Mouse (Mus musculus): Measurements from ENCODE around the gene Yif1a. TPM values are rescaled to one million over a fixed set of nuclear protein-coding genes. Genes with fewer than 3 reads are reported as not detected.
"Not testable (repeated sequence)": the region's sequence is repeated elsewhere in the genome, so short reads cannot be mapped to it uniquely, and the experiment has no call there.

Gene Yif1a
- polyA plus RNA-seq, 1 experiment from 2014 or later, result 80.6 TPM

- peak; percentile 84 for DNase-seq (ENCODE audit: low spot score, missing footprints)
- no peak for ATAC-seq (ENCODE audit: low FRiP score)
- Histone ChIP-seq H3K27me3 (ENCODE audit: control insufficient read depth, insufficient read depth, low read length) (peaks cover 23% of the 10 kb centered on the region), H3K4me2 (no peak overlapping the region), H3K4me3 (ENCODE audit: low read depth, low read length) (no peak overlapping the region), H3K9ac (ENCODE audit: low read length) (no peak overlapping the region), H3K36me3 (ENCODE audit: control insufficient read depth, insufficient read depth, low read length) (no peaks in the 10 kb centered on the region), H3K27ac (ENCODE audit: low read depth, low read length) (no peak overlapping the region), H3K9me3 (ENCODE audit: control insufficient read depth, low read length) (no peaks in the 10 kb centered on the region), H3K4me1 (ENCODE audit: control insufficient read depth, insufficient read depth, low read length) (peaks cover 14% of the 10 kb centered on the region)
- 48% methylated on average over 5 of the region's 5 CpGs for WGBS
These were observed 14.8 kb upstream of the Yif1a start for GRCm38 (mm10) chr19:5073518-5073917.

GRCm38 (mm10) chr19:5079279-5079678 lies 9.1 kb upstream of the Yif1a start:
- H3K9me3 ChIP-seq (ENCODE audit: control insufficient read depth, low read length), result no peaks in the 10 kb centered on the region
- ATAC-seq (ENCODE audit: low FRiP score) (no peak), DNase-seq (ENCODE audit: low spot score, missing footprints) (no peak)
- no peak overlapping the region for H3K27ac ChIP-seq (ENCODE audit: low read depth, low read length)
- H3K9ac ChIP-seq (ENCODE audit: low read length), result no peak overlapping the region
- H3K36me3 ChIP-seq (ENCODE audit: control insufficient read depth, insufficient read depth, low read length), result no peaks in the 10 kb centered on the region
- H3K27me3 ChIP-seq (ENCODE audit: control insufficient read depth, insufficient read depth, low read length), result peaks cover 33% of the 10 kb centered on the region
- no peak overlapping the region for H3K4me3 ChIP-seq (ENCODE audit: low read depth, low read length)
- no peaks in the 10 kb centered on the region for H3K4me1 ChIP-seq (ENCODE audit: control insufficient read depth, insufficient read depth, low read length)
- WGBS, result 89% methylated on average over 1 of the region's 1 CpGs
- no peak overlapping the region for H3K4me2 ChIP-seq

- no peak for DNase-seq (ENCODE audit: low spot score, missing footprints)
- H3K4me1 ChIP-seq (ENCODE audit: control insufficient read depth, insufficient read depth, low read length), result peaks cover 8% of the 10 kb centered on the region; the same call in 1 of the 2 replicates
- H3K4me3 ChIP-seq (ENCODE audit: low read depth, low read length), result no peak overlapping the region
- H3K9me3 ChIP-seq (ENCODE audit: control insufficient read depth, low read length), result no peaks in the 10 kb centered on the region
- no peak overlapping the region for H3K9ac ChIP-seq (ENCODE audit: low read length)
- H3K36me3 ChIP-seq (ENCODE audit: control insufficient read depth, insufficient read depth, low read length), result no peaks in the 10 kb centered on the region
- no peak overlapping the region for H3K27ac ChIP-seq (ENCODE audit: low read depth, low read length)
- WGBS, result 70% methylated on average over 18 of the region's 18 CpGs
- ATAC-seq (ENCODE audit: low FRiP score), result no peak
- peaks cover 55% of the 10 kb centered on the region for H3K27me3 ChIP-seq (ENCODE audit: control insufficient read depth, insufficient read depth, low read length)
- no peak overlapping the region for H3K4me2 ChIP-seq
These were observed 6.3 kb upstream of the Yif1a start for GRCm38 (mm10) chr19:5082005-5082404.

GRCm38 (mm10) chr19:5082596-5082995 lies 5.7 kb upstream of the Yif1a start:
- no peaks in the 10 kb centered on the region for H3K36me3 ChIP-seq (ENCODE audit: control insufficient read depth, insufficient read depth, low read length)
- no peak for DNase-seq (ENCODE audit: low spot score, missing footprints)
- H3K4me2 ChIP-seq, result no peak overlapping the region
- H3K4me3 ChIP-seq (ENCODE audit: low read depth, low read length), result no peak overlapping the region
- peaks cover 55% of the 10 kb centered on the region for H3K27me3 ChIP-seq (ENCODE audit: control insufficient read depth, insufficient read depth, low read length)
- no peak overlapping the region for H3K9ac ChIP-seq (ENCODE audit: low read length)
- no peak overlapping the region for H3K27ac ChIP-seq (ENCODE audit: low read depth, low read length)
- no peaks in the 10 kb centered on the region for H3K9me3 ChIP-seq (ENCODE audit: control insufficient read depth, low read length)
- ATAC-seq (ENCODE audit: low FRiP score), result no peak
- WGBS, result 71% methylated on average over 24 of the region's 24 CpGs
- H3K4me1 ChIP-seq (ENCODE audit: control insufficient read depth, insufficient read depth, low read length), result peaks cover 13% of the 10 kb centered on the region

- DNase-seq (ENCODE audit: low spot score, missing footprints) (no peak), ATAC-seq (ENCODE audit: low FRiP score) (no peak)
- Histone ChIP-seq H3K4me3 (ENCODE audit: low read depth, low read length) (no peak overlapping the region), H3K4me2 (no peak overlapping the region), H3K27ac (ENCODE audit: low read depth, low read length) (no peak overlapping the region), H3K27me3 (ENCODE audit: control insufficient read depth, insufficient read depth, low read length) (peaks cover 55% of the 10 kb centered on the region), H3K4me1 (ENCODE audit: control insufficient read depth, insufficient read depth, low read length) (peaks cover 18% of the 10 kb centered on the region), H3K9ac (ENCODE audit: low read length) (no peak overlapping the region), H3K9me3 (ENCODE audit: control insufficient read depth, low read length) (no peaks in the 10 kb centered on the region), H3K36me3 (ENCODE audit: control insufficient read depth, insufficient read depth, low read length) (no peaks in the 10 kb centered on the region)
- 64% methylated on average over 3 of the region's 3 CpGs for WGBS
These were observed 4.1 kb upstream of the Yif1a start for GRCm38 (mm10) chr19:5083961-5084833.

- DNase-seq (ENCODE audit: low spot score, missing footprints), result no peak
- 7% methylated on average over 15 of the region's 15 CpGs for WGBS
- no peaks in the 10 kb centered on the region for H3K9me3 ChIP-seq (ENCODE audit: control insufficient read depth, low read length)
- peak overlapping the region; percentile 55 for H3K4me2 ChIP-seq
- no peak for ATAC-seq (ENCODE audit: low FRiP score)
- no peak overlapping the region for H3K27ac ChIP-seq (ENCODE audit: low read depth, low read length)
- H3K4me3 ChIP-seq (ENCODE audit: low read depth, low read length), result peak overlapping the region; percentile 35
- no peaks in the 10 kb centered on the region; the same call in 1 of the 2 replicates for H3K36me3 ChIP-seq (ENCODE audit: control insufficient read depth, insufficient read depth, low read length)
- peaks cover 55% of the 10 kb centered on the region for H3K27me3 ChIP-seq (ENCODE audit: control insufficient read depth, insufficient read depth, low read length)
- peaks cover 22% of the 10 kb centered on the region for H3K4me1 ChIP-seq (ENCODE audit: control insufficient read depth, insufficient read depth, low read length)
- H3K9ac ChIP-seq (ENCODE audit: low read length), result no peak overlapping the region
These were observed 3.5 kb upstream of the Yif1a start for GRCm38 (mm10) chr19:5084834-5085144.

- ATAC-seq (ENCODE audit: low FRiP score) (no peak), DNase-seq (ENCODE audit: low spot score, missing footprints) (no peak)
- H3K36me3 ChIP-seq (ENCODE audit: control insufficient read depth, insufficient read depth, low read length), result no peaks in the 10 kb centered on the region; the same call in 1 of the 2 replicates
- H3K4me2 ChIP-seq, result peak within 1 kb of the TSS; percentile 55
- no peaks in the 10 kb centered on the region for H3K9me3 ChIP-seq (ENCODE audit: control insufficient read depth, low read length)
- H3K4me3 ChIP-seq (ENCODE audit: low read depth, low read length), result peak within 1 kb of the TSS; percentile 35
- H3K4me1 ChIP-seq (ENCODE audit: control insufficient read depth, insufficient read depth, low read length), result peaks cover 22% of the 10 kb centered on the region
- WGBS, result 2% methylated on average over 60 of the region's 69 CpGs
- peaks cover 55% of the 10 kb centered on the region for H3K27me3 ChIP-seq (ENCODE audit: control insufficient read depth, insufficient read depth, low read length)
- H3K9ac ChIP-seq (ENCODE audit: low read length), result peak within 1 kb of the TSS; percentile 36
- no peak within 1 kb of the TSS for H3K27ac ChIP-seq (ENCODE audit: low read depth, low read length)
These were observed 3.0 kb upstream of the Yif1a start, which contains the start of gene Tmem151a for GRCm38 (mm10) chr19:5085145-5085863. TSS of gene Tmem151a (minus strand) at chr19:5085531.

- Histone ChIP-seq H3K27me3 (ENCODE audit: control insufficient read depth, insufficient read depth, low read length) (peaks cover 48% of the 10 kb centered on the region), H3K4me1 (ENCODE audit: control insufficient read depth, insufficient read depth, low read length) (peaks cover 22% of the 10 kb centered on the region)
- not testable (repeated sequence) for DNase-seq (ENCODE audit: low spot score, missing footprints); H3K9me3 ChIP-seq (ENCODE audit: control insufficient read depth, low read length); H3K9ac ChIP-seq (ENCODE audit: low read length); H3K4me3 ChIP-seq (ENCODE audit: low read depth, low read length); H3K36me3 ChIP-seq (ENCODE audit: control insufficient read depth, insufficient read depth, low read length); ATAC-seq (ENCODE audit: low FRiP score); H3K4me2 ChIP-seq; H3K27ac ChIP-seq (ENCODE audit: low read depth, low read length)
- WGBS, result 59% methylated on average over 4 of the region's 4 CpGs
These were observed 1.8 kb upstream of the Yif1a start for GRCm38 (mm10) chr19:5086533-5086932.

GRCm38 (mm10) chr19:5089324-5089723 lies 986 bp downstream of the Yif1a start:
- DNase-seq (ENCODE audit: low spot score, missing footprints), result no peak
- 86% methylated on average over 4 of the region's 4 CpGs for WGBS
- peak overlapping the region; percentile 83 for H3K4me2 ChIP-seq
- ATAC-seq (ENCODE audit: low FRiP score), result no peak
- H3K4me3 ChIP-seq (ENCODE audit: low read depth, low read length), result peak overlapping the region; percentile 86
- peaks cover 5% of the 10 kb centered on the region; the same call in 1 of the 2 replicates for H3K36me3 ChIP-seq (ENCODE audit: control insufficient read depth, insufficient read depth, low read length)
- H3K27me3 ChIP-seq (ENCODE audit: control insufficient read depth, insufficient read depth, low read length), result peaks cover 22% of the 10 kb centered on the region
- no peak overlapping the region for H3K27ac ChIP-seq (ENCODE audit: low read depth, low read length)
- no peaks in the 10 kb centered on the region for H3K9me3 ChIP-seq (ENCODE audit: control insufficient read depth, low read length)
- peak overlapping the region; percentile 72; the same call in 1 of the 2 replicates for H3K9ac ChIP-seq (ENCODE audit: low read length)
- peaks cover 26% of the 10 kb centered on the region for H3K4me1 ChIP-seq (ENCODE audit: control insufficient read depth, insufficient read depth, low read length)
